14 mouse cellular contexts compared by ENCODE assay signal in genomic region chr6:32644016-32644415, GRCm38 (mm10).
"Had no signal": no experiment of that assay in that cellular context is flagged by ENCODE, and none has a peak within 500 bp of the region (broad histone marks: within the 10 kb centered on the region; RNA-seq: fewer than 3 reads in every experiment).

No protein-coding gene starts in this region.

- H3K9ac ChIP-seq: liver, embryonic 13.5 days had no signal

- H3K4me3 ChIP-seq: liver, embryonic 13.5 days had no signal

- DNase-seq: kidney, adult 11 months; kidney, adult 9 months; kidney, postnatal 25 days; liver, embryonic 13.5 days; lung, adult 2 months; lung, postnatal 14 days; lung, postnatal 4 days; midbrain, embryonic 14.5 days; right cerebral cortex, postnatal 25 days; thymus, adult 2 months; thymus, postnatal 14 days; thymus, postnatal 4 days had no signal

- H3K36me3 ChIP-seq: liver, embryonic 13.5 days had no signal

- H3K27me3 ChIP-seq: liver, embryonic 13.5 days had no signal

- H3K27ac ChIP-seq: kidney, postnatal 0 days; liver, embryonic 13.5 days had no signal

- H3K9me3 ChIP-seq: liver, embryonic 13.5 days had no signal

- H3K4me2 ChIP-seq: liver, embryonic 13.5 days; midbrain, embryonic 11.5 days had no signal

- H3K4me1 ChIP-seq: liver, embryonic 13.5 days had no signal
